Mouse (Mus musculus): ENCODE measurements around the gene Chchd2. TPM values are rescaled to one million over a fixed set of nuclear protein-coding genes. Genes with fewer than 3 reads are reported as not detected.
"Not testable (repeated sequence)": the region's sequence is repeated elsewhere in the genome, so short reads cannot be mapped to it uniquely, and the experiment has no call there.

Chchd2 gene
- 837 and 1,007 TPM in 2 replicates for polyA plus RNA-seq (2015; fragmentation: Nextera tagmentation; extraction: Ambion mirVana)

DNA sequence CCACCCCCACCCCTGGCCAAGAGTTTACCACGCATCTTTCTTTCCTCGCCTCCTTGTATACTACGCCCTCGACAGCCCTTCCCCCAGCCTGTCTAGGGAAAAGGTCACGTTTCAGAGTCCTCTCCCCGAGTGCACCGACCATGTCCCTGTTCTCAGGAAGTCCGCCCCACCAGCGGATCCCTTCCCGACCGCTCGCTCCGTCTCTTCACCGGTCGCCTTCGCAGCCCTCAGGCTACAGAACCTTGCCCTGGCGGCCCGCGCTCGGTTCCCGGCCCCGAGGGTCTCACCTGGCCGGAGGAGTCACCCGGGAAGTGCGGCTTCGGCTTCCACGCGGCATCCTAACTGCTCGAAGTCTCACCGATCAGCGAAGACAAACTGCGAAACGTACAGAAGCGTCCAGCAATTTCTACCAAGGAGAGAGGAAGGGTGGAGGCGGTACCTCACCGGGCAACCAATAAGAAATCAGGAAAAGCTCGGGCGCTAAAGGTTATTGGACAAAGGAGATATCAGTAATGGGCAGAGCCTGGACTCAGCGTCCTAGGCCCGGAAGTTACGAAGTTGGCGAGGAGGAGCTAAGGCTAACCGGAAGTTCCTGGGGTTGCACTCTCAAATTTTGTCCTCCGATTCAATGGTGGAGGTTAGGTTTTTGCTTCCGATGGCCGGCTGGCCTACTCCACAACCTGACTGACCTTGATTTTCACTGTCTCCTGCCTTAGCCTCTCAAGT lies at the start of gene Chchd2:
Chchd2 (minus strand) TSS at position 560 of the 726 bp plus-strand sequence.
- ATAC-seq (ENCODE audit: extremely low read depth, insufficient number of reproducible peaks, low FRiP score, low TSS enrichment): peak; percentile 98
- Histone ChIP-seq H3K9ac (peak within 1 kb of the TSS; percentile 87), H3K27ac (replicated peaks) (peak within 1 kb of the TSS; percentile 95), H3K4me1 (peaks cover 20% of the 10 kb centered on the region), H3K4me2 (peak within 1 kb of the TSS; percentile 95), H3K4me3 (peak within 1 kb of the TSS; percentile 69), H3K27me3 (replicated peaks) (no peaks in the 10 kb centered on the region), H3K36me3 (peaks cover 27% of the 10 kb centered on the region), H3K9me3 (no peaks in the 10 kb centered on the region)
- WGBS: under 1% methylated on average over 46 of the region's 46 CpGs

- Histone ChIP-seq H3K9ac (no peak overlapping the region), H3K4me1 (0 out of 2 replicates have a peak, but pooled peaks cover 2% of the 10 kb centered on the region), H3K4me2 (no peak overlapping the region), H3K4me3 (no peak overlapping the region), H3K36me3 (no peaks in the 10 kb centered on the region), H3K27ac (replicated peaks) (no peak overlapping the region), H3K27me3 (replicated peaks) (no peaks in the 10 kb centered on the region), H3K9me3 (no peaks in the 10 kb centered on the region)
- no peak for ATAC-seq (ENCODE audit: extremely low read depth, insufficient number of reproducible peaks, low FRiP score, low TSS enrichment)
- WGBS: 51% methylated on average over 4 of the region's 4 CpGs
Measured at GRCm38 (mm10) chr5:129936941-129937340, 49.7 kb upstream of the Chchd2 start.

DNA sequence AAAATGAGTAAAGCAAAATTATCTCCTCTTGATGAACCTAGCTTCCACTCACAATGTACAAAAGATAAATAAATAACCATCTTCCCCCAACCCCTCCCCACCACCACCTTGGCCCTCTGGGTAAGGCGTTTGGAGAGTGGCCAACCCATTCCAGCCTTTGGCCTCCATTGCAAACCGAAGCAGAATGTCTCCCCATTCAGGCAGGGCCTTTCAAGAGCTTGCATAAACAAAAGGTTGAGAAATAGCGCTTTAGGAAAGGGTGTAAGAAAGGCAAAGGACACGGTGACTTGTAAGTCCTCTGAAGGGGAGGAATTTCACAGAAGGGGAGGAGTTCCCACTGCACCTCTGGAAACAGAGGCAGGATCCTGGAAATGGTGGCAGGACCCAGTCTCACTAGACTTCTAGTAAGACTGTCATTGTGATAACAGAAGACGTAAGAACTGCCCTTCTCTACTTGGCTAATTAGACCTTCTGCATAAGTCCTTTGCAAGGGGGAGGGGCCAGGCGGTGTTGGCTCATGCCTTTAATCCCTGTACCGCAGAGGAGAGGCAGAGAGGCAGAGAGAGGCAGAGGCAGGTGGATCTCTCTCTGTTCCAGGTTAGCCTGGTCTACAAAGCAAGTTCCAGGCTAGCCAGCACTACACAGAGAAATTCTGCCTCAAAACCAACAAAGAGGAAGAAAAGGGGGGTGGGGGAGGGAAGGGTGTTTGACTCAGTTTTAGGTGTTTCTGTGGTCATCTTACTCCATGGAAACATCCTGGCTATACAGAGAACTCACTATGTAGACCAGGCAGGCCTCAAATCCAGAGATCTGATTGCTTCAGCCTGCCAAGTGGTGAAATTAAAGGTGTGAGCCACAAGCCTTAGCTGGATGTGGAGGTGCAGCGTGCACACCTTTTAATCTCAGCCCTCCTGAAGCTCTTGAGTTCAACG lies 42.9 kb upstream of the Chchd2 start:
- Histone ChIP-seq H3K4me1 (no peaks in the 10 kb centered on the region), H3K27ac (replicated peaks) (no peak overlapping the region)
- WGBS: 44% methylated on average over 9 of the region's 9 CpGs

DNA sequence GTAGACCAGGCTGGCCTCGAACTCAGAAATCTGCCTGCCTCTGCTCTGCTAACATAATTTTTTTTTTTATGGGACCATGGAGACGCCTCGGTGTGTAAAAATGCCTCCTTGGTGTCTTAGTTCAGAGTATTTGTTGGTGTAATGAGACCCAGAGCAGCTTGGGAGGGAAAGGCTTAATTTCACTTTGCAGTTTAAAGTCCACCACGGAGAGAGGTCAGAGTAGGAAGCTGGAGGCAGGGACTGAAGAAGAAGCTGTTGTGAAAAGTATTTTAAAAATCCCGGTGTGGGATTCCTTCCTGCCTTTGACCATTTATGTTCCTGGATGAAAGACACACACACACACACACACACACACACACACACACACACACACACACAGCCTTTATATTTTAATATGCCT lies 38.7 kb upstream of the Chchd2 start:
- no peak overlapping the region for H3K27ac ChIP-seq (replicated peaks)
- ATAC-seq (ENCODE audit: extremely low read depth, insufficient number of reproducible peaks, low FRiP score, low TSS enrichment): no peak
- 79% methylated on average over 5 of the region's 5 CpGs for WGBS
- H3K4me2 ChIP-seq: no peak overlapping the region
- no peak overlapping the region for H3K9ac ChIP-seq
- no peaks in the 10 kb centered on the region for H3K9me3 ChIP-seq
- no peaks in the 10 kb centered on the region for H3K27me3 ChIP-seq (replicated peaks)
- no peaks in the 10 kb centered on the region for H3K4me1 ChIP-seq
- no peaks in the 10 kb centered on the region for H3K36me3 ChIP-seq
- no peak overlapping the region for H3K4me3 ChIP-seq

More for the DNA sequence above, 42.9 kb upstream of the Chchd2 start:
- Histone ChIP-seq H3K4me2 (no peak overlapping the region), H3K9ac (no peak overlapping the region), H3K27me3 (replicated peaks) (no peaks in the 10 kb centered on the region), H3K9me3 (no peaks in the 10 kb centered on the region), H3K36me3 (no peaks in the 10 kb centered on the region), H3K4me3 (no peak overlapping the region)
- no peak for ATAC-seq (ENCODE audit: extremely low read depth, insufficient number of reproducible peaks, low FRiP score, low TSS enrichment)

GRCm38 (mm10) chr5:129924820-129925452 lies 37.7 kb upstream of the Chchd2 start:
- ATAC-seq (ENCODE audit: extremely low read depth, insufficient number of reproducible peaks, low FRiP score, low TSS enrichment): no peak
- 78% methylated on average over 8 of the region's 8 CpGs for WGBS
- no peak overlapping the region for H3K9ac ChIP-seq

DNA sequence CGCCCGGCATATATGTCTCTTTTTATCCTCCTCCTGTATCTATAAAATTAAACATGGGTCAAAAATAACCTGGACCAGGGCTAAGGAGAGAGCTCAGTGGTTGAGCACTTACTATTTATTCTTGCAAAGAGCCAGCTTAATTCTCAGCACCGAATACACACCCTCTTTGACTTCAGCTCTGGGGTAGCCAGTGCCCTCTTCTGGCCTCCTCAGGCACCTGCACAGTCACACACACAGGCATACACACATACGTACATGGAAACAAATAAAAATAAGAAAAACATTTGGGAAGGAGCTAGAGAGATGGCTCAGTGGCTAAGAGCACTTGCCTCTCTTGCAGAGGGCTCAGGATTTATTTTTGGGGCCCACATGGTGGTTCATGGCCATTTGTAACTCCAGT lies 34.7 kb upstream of the Chchd2 start:
- no peak overlapping the region for H3K27ac ChIP-seq (replicated peaks)
- H3K36me3 ChIP-seq: no peaks in the 10 kb centered on the region
- H3K9me3 ChIP-seq: no peaks in the 10 kb centered on the region
- H3K4me1 ChIP-seq: no peaks in the 10 kb centered on the region
- 88% methylated on average over 4 of the region's 4 CpGs for WGBS
- no peak for ATAC-seq (ENCODE audit: extremely low read depth, insufficient number of reproducible peaks, low FRiP score, low TSS enrichment)
- no peak overlapping the region for H3K9ac ChIP-seq
- no peak overlapping the region for H3K4me2 ChIP-seq
- H3K4me3 ChIP-seq: no peak overlapping the region
- no peaks in the 10 kb centered on the region for H3K27me3 ChIP-seq (replicated peaks)

More at GRCm38 (mm10) chr5:129924820-129925452, 37.7 kb upstream of the Chchd2 start:
- no peaks in the 10 kb centered on the region for H3K36me3 ChIP-seq
- no peak overlapping the region for H3K4me3 ChIP-seq
- H3K4me1 ChIP-seq: no peaks in the 10 kb centered on the region
- H3K27ac ChIP-seq (replicated peaks): no peak overlapping the region
- H3K27me3 ChIP-seq (replicated peaks): no peaks in the 10 kb centered on the region
- no peaks in the 10 kb centered on the region for H3K9me3 ChIP-seq
- H3K4me2 ChIP-seq: no peak overlapping the region

DNA sequence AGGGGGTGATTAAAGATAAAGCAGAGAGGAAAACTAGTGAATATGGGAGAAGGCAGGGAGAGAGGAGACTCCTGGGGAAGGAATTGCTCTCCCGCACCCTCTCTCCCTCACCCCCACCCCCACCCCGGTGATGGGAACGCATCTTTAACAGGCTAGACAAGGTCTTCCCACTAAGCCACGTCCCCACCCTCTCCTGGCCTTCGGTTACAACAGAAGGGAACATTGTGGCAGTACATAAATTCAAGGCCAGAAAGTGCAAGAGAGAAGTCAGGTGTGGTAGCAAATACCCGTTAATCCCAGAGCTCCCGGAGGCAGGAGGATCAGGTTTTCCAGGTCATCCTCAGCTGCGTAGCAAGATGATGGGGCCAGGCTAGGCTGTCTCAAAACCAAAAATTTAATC lies 32.0 kb upstream of the Chchd2 start:
- ATAC-seq (ENCODE audit: extremely low read depth, insufficient number of reproducible peaks, low FRiP score, low TSS enrichment): no peak
- Histone ChIP-seq H3K4me1 (no peaks in the 10 kb centered on the region), H3K9ac (no peak overlapping the region), H3K27ac (replicated peaks) (no peak overlapping the region), H3K4me3 (no peak overlapping the region), H3K27me3 (replicated peaks) (no peaks in the 10 kb centered on the region), H3K9me3 (no peaks in the 10 kb centered on the region), H3K36me3 (no peaks in the 10 kb centered on the region), H3K4me2 (no peak overlapping the region)
- 62% methylated on average over 8 of the region's 8 CpGs for WGBS

- H3K4me2 ChIP-seq: no peak overlapping the region
- no peak overlapping the region for H3K4me3 ChIP-seq
- no peaks in the 10 kb centered on the region for H3K9me3 ChIP-seq
- ATAC-seq (ENCODE audit: extremely low read depth, insufficient number of reproducible peaks, low FRiP score, low TSS enrichment): no peak
- H3K27ac ChIP-seq (replicated peaks): no peak overlapping the region
- H3K4me1 ChIP-seq: no peaks in the 10 kb centered on the region
- H3K27me3 ChIP-seq (replicated peaks): no peaks in the 10 kb centered on the region
- no peak overlapping the region for H3K9ac ChIP-seq
- no peaks in the 10 kb centered on the region for H3K36me3 ChIP-seq
- 66% methylated on average over 9 of the region's 9 CpGs for WGBS
Measured at GRCm38 (mm10) chr5:129918752-129919151, 31.5 kb upstream of the Chchd2 start.

- Histone ChIP-seq H3K9me3 (no peaks in the 10 kb centered on the region), H3K4me1 (no peaks in the 10 kb centered on the region), H3K27ac (replicated peaks) (no peak overlapping the region), H3K4me3 (no peak overlapping the region), H3K36me3 (no peaks in the 10 kb centered on the region), H3K27me3 (replicated peaks) (no peaks in the 10 kb centered on the region), H3K9ac (no peak overlapping the region), H3K4me2 (no peak overlapping the region)
- no peak for ATAC-seq (ENCODE audit: extremely low read depth, insufficient number of reproducible peaks, low FRiP score, low TSS enrichment)
- WGBS: 80% methylated on average over 24 of the region's 24 CpGs
Measured at GRCm38 (mm10) chr5:129918065-129918651, 30.9 kb upstream of the Chchd2 start.

DNA sequence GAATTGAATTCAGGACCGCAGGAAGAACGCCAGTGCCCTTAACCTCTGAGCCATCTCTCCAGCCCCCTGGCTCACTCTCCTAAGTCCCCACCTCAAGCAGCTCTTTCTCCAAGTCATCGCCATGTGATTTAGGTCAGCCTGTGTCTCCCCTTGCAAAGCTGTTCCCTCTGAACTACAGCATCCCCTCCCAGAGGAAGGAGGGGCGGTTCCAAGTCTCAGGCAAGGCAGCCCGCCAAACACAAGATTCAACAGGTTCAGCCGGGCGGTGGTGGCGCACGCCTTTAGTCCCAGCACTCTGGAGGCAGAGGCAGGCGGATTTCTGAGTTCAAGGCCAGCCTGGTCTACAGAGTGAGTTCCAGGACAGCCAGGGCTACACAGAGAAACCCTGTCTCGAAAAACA lies 28.2 kb upstream of the Chchd2 start:
- H3K9me3 ChIP-seq; H3K4me2 ChIP-seq; H3K36me3 ChIP-seq; H3K27ac ChIP-seq (replicated peaks); H3K4me1 ChIP-seq; H3K9ac ChIP-seq; H3K4me3 ChIP-seq; H3K27me3 ChIP-seq (replicated peaks); ATAC-seq (ENCODE audit: extremely low read depth, insufficient number of reproducible peaks, low FRiP score, low TSS enrichment): not testable (repeated sequence)
- WGBS: 76% methylated on average over 11 of the region's 11 CpGs

- ATAC-seq (ENCODE audit: extremely low read depth, insufficient number of reproducible peaks, low FRiP score, low TSS enrichment): no peak
- 34% methylated on average over 2 of the region's 2 CpGs for WGBS
Measured at GRCm38 (mm10) chr5:129914024-129914423, 26.8 kb upstream of the Chchd2 start.

More at GRCm38 (mm10) chr5:129914024-129914423, 26.8 kb upstream of the Chchd2 start:
- no peaks in the 10 kb centered on the region for H3K36me3 ChIP-seq
- peaks cover 3% of the 10 kb centered on the region; the same call in 1 of the 2 replicates for H3K4me1 ChIP-seq
- H3K27me3 ChIP-seq (replicated peaks): no peaks in the 10 kb centered on the region
- H3K9ac ChIP-seq: no peak overlapping the region
- no peak overlapping the region for H3K27ac ChIP-seq (replicated peaks)
- no peak overlapping the region for H3K4me3 ChIP-seq
- no peaks in the 10 kb centered on the region for H3K9me3 ChIP-seq
- no peak overlapping the region for H3K4me2 ChIP-seq
